Mouse (Mus musculus) hindbrain, embryonic 13.5 days (tissue): ENCODE data around the gene C1ql1. TPM values are rescaled to one million over a fixed set of nuclear protein-coding genes. Genes with fewer than 3 reads are reported as not detected.

Source experiments
- ATAC-seq: fragments of 200-750 bp; cut with Nextera tagmentation; 2 replicates; pipeline ENCODE4 v1.8.0; 2017; ENCODE audit warnings: moderate TSS enrichment; ENCODE audit not compliant: low FRiP score
- H3K27ac ChIP-seq: fragments of 300-500 bp; sonication (generic); 2 replicates; pipeline ENCODE4 v1.5.1; 2015; ENCODE audit warnings: inconsistent platforms, mild to moderate bottlenecking, moderate library complexity
- H3K27me3 ChIP-seq: fragments of 300-500 bp; sonication (generic); 2 replicates; pipeline ENCODE4 v1.6.1; 2015; ENCODE audit warnings: mild to moderate bottlenecking, inconsistent platforms
- H3K36me3 ChIP-seq: fragments of 300-500 bp; sonication (generic); 2 replicates; pipeline ENCODE4 v1.6.1; 2015; ENCODE audit warnings: mild to moderate bottlenecking, inconsistent platforms
- H3K4me1 ChIP-seq: fragments of 300-500 bp; sonication (generic); replicated peaks from 2 replicates; pipeline ENCODE4 v1.6.1; 2015; ENCODE audit warnings: inconsistent platforms
- H3K4me2 ChIP-seq: fragments of 300-500 bp; sonication (generic); 2 replicates; pipeline ENCODE4 v1.6.1; 2015; ENCODE audit warnings: inconsistent platforms, mild to moderate bottlenecking, moderate library complexity
- H3K4me3 ChIP-seq: fragments of 300-500 bp; sonication (generic); 2 replicates; pipeline ENCODE4 v1.5.1; 2015; ENCODE audit warnings: mild to moderate bottlenecking, inconsistent platforms
- H3K9ac ChIP-seq: fragments of 300-500 bp; sonication (generic); 2 replicates; pipeline ENCODE4 v1.6.1; 2015; ENCODE audit warnings: mild to moderate bottlenecking, inconsistent platforms
- H3K9me3 ChIP-seq: fragments of 300-500 bp; sonication (generic); 2 replicates; pipeline ENCODE4 v1.6.1; 2016; ENCODE audit warnings: inconsistent platforms
- WGBS: fragments of 180-500 bp; shearing (Covaris S2); methylation state at CpG from one replicate; pipeline ENCODE4 v1.1.7; 2015; 5-methylcytosine and 5-hydroxymethylcytosine counted together
- polyA plus RNA-seq: library from polyadenylated mRNA; unstranded; fragments of >200 nt; fragmentation: Nextera tagmentation; extraction: Ambion mirVana; gene quantifications from 2 replicates; pipeline ENCODE4 v1.2.1, GENCODE M21; 2015

C1ql1 gene
- polyA plus RNA-seq, 1 experiment from 2014 or later, result 5.7 TPM

DNA sequence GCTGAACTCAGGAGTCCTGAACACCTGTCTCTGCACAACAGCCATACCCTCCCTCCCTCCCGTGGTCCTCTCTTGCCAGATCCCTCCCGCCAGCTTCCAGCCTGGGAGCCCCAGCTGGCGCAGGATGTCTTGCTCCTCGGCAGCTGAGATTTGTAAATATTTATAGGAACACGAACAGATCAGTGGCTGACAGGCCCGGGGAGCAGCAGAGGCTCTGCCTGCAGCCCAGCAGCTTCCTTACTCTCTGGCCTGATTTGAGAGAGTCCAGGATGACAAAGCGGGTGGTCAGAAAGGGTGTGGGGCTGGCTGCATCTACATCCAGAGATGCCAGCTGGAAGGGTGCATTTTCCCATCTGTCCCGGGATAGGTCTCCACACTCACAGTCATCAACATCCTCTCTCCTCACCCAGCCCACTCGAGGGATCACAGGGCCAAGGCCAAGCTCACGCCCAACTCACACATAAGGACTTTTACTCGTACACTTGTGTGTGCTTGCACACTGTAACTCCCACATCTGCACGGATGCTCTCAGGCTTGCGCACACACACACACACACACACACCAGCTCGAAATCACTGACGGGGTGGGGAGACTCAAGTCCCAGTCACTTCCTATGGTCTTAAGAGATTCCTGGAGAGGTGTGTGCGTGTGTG, 10.6 kb upstream of the C1ql1 start:
- Histone ChIP-seq H3K27me3 (peaks cover 22% of the 10 kb centered on the region; the same call in 1 of the 2 replicates), H3K9me3 (no peaks in the 10 kb centered on the region), H3K9ac (peak overlapping the region; percentile 43; the same call in 1 of the 2 replicates), H3K4me1 (peaks cover 46% of the 10 kb centered on the region), H3K4me2 (no peak overlapping the region), H3K4me3 (no peak overlapping the region), H3K36me3 (no peaks in the 10 kb centered on the region), H3K27ac (peak overlapping the region; percentile 74)
- WGBS, result 44% methylated on average over 16 of the region's 16 CpGs
- ATAC-seq, result peak; percentile 19; the same call in 1 of the 2 replicates

DNA sequence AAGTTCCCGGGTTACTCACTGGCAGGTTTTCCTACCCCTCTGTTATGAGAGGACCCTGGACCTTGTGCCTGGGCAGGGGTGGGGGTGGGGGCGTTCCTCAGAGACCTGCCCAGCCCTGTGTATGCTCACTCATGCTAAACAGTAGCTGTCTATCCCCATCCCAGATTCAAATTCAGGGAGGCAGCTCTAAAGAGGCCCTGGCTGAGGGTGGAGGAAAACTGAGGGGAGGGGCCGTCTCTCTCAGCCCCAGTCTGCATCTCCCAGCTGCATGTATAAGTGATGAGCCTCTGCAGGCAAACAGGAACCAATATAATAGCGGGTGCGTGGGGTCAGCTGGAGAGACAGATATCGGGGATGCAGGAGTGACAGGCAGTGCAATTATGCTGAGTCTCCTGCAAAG, 6.4 kb upstream of the C1ql1 start:
- whole genome bisulfite sequencing, result 12% methylated on average over 6 of the region's 6 CpGs
- H3K9me3 ChIP-seq, result no peaks in the 10 kb centered on the region
- no peak overlapping the region for H3K9ac ChIP-seq
- peaks cover 50% of the 10 kb centered on the region for H3K4me1 ChIP-seq
- H3K36me3 ChIP-seq, result no peaks in the 10 kb centered on the region
- peak overlapping the region; percentile 6; the same call in 1 of the 2 replicates for H3K27ac ChIP-seq
- ATAC-seq, result peak; percentile 50; the same call in 1 of the 2 replicates
- no peak overlapping the region for H3K4me2 ChIP-seq
- peaks cover 54% of the 10 kb centered on the region for H3K27me3 ChIP-seq
- H3K4me3 ChIP-seq, result no peak overlapping the region

DNA sequence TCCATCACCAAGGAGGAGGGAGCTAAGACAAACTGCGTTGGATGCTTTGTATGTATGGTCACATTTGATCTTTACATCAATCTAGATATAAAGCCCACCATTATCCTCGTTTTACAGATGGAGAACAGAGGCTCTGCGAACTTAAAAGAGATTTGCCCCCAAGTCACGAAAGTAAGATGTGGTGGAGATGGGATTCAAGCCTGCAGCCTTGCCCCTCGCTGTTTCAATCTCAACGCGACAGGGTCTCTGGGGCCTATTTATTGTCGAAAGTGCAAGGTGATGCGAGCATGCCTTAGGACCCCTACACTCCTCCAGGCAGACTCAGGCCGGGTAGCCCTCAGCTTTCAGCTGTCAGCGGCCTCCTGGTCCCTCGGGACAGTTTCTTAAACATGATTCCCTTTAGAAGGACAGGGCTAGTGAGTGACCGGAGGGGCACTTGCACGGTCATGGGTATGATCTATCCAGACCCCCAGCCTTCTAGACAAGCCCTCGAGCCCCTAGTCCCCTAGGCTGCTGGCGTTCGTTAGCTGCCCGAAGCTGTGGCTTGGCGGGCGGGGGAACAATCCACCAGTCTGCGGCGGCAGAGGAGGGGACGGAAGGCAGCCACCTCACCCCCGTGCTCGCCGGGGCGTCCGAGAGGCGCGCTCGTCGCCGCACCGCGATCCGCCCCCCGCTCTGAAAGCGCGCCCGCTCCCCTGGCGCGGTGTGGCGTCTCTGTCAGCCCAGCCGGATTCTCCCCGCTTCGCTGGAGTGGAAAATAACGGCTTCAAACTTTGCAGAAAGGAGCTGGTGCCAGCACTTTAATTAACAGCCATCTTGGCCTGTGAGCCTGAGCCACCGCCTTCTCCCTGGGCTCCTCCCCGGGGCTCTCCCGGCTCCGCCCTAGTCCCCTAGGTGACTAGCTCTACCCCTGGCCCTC, 1.8 kb upstream of the C1ql1 start:
- peak overlapping the region; percentile 37 for H3K4me3 ChIP-seq
- peak overlapping the region; percentile 68 for H3K9ac ChIP-seq
- H3K27ac ChIP-seq, result peak overlapping the region; percentile 1; the same call in 1 of the 2 replicates
- H3K4me2 ChIP-seq, result peak overlapping the region; percentile 65
- no peaks in the 10 kb centered on the region for H3K36me3 ChIP-seq
- H3K4me1 ChIP-seq, result peaks cover 57% of the 10 kb centered on the region
- H3K9me3 ChIP-seq, result no peaks in the 10 kb centered on the region
- ATAC-seq, result no peak
- peaks cover 88% of the 10 kb centered on the region for H3K27me3 ChIP-seq
- WGBS, result under 1% methylated on average over 51 of the region's 51 CpGs

DNA sequence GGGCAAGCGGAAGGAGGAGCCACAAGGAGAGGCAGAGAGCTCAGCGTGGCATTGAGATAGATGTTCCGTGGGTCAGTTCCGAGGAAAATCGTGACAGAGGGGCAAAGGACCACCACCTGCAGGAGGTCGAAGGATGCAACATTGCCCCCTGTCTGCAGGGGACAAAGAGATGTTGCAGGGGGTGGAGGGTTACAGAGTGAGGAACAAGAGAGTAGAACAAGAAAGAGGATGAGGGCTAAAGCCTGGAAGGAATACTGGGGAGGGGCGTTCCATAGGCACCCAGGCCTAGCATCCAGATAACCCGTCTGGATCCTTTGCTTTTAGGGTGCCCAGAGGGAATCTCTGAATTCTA, 480 bp upstream of the C1ql1 start:
- Histone ChIP-seq H3K9ac (peak overlapping the region; percentile 64; the same call in 1 of the 2 replicates), H3K4me1 (peaks cover 47% of the 10 kb centered on the region), H3K27me3 (peaks cover 98% of the 10 kb centered on the region)

DNA sequence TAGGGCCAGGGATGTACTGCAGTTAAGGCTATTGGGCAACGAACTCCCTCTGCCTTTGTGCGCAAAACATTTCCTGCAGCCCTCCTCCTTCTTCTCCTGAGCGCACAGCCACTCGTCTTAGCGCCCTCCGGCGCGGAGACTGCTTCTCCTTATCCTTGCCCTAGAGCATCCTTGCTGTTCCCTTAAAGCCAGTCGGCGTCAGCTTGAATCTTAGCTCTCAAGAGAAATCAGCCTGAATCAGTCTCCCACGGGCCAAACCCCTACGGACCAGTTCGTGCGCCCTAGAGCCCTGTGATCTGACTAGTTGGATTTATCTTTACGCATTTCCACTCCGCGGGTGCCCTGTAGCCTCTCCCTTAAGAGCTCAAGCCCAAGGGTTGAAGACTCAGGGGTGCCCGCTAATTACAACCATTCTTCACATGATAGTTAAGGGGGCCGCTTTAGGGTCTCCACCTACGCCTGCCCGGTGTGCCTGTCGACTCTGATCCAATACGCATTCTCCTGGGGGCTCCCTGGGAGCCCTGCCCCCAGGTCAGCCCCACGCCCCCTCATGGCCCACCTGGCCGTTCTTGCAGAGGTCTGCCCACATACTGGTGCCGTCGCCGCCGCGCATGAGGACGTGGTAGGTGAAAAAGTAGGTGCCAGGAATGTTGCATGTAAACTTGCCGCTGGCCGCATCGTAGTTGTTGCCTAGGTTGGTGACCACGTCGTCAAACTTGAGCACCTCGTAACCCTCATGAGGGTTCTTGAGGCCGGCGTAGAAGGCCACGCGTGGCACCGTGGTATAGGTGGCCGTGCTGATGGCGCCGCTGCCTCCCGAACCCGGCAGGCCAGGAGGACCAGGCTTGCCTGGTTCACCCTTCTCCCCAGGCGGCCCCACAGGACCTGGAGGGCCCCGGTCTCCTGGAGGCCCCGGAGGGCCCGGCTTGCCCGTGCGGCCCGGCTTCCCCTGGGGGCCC, 903 bp downstream of the C1ql1 start:
- no peak overlapping the region for H3K27ac ChIP-seq
- WGBS, result 1% methylated on average over 54 of the region's 54 CpGs

More for the DNA sequence above, 480 bp upstream of the C1ql1 start:
- H3K4me3 ChIP-seq, result peak overlapping the region; percentile 44
- H3K36me3 ChIP-seq, result no peaks in the 10 kb centered on the region
- ATAC-seq, result no peak
- peak overlapping the region; percentile 61 for H3K4me2 ChIP-seq
- no peak overlapping the region for H3K27ac ChIP-seq
- H3K9me3 ChIP-seq, result no peaks in the 10 kb centered on the region
- WGBS, result 7% methylated on average over 8 of the region's 8 CpGs

DNA sequence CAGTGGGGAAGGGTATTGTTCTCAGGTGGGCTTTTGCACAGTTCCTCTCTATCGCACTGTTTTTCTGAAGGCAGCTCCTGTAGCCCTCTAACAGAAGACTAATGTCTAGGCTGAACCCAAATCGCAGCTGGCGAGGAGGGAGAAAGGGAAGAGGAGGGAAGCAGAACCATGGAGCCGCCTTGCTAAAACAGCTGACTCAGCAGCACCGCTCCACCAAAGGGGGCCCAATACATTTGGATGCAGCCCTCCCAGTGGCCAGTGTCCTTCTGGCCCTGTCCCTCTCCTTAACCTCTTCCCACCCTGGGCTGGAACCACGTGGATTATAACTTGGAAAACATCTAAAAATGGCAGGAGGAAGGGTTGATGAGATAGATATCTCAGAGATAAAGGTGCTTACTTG, 5.3 kb downstream of the C1ql1 start:
- H3K36me3 ChIP-seq, result no peaks in the 10 kb centered on the region
- H3K4me1 ChIP-seq, result peaks cover 64% of the 10 kb centered on the region
- no peaks in the 10 kb centered on the region for H3K9me3 ChIP-seq
- no peak overlapping the region for H3K27ac ChIP-seq
- WGBS, result 53% methylated on average over 6 of the region's 6 CpGs
- H3K9ac ChIP-seq, result peak overlapping the region; percentile 24; the same call in 1 of the 2 replicates
- H3K4me2 ChIP-seq, result no peak overlapping the region
- H3K4me3 ChIP-seq, result no peak overlapping the region
- no peak for ATAC-seq
- peaks cover 79% of the 10 kb centered on the region for H3K27me3 ChIP-seq

More for the DNA sequence above, 903 bp downstream of the C1ql1 start:
- no peak for ATAC-seq
- Histone ChIP-seq H3K9me3 (no peaks in the 10 kb centered on the region), H3K36me3 (no peaks in the 10 kb centered on the region), H3K4me3 (peak overlapping the region; percentile 44), H3K4me1 (peaks cover 56% of the 10 kb centered on the region), H3K27me3 (peaks cover 92% of the 10 kb centered on the region), H3K4me2 (peak overlapping the region; percentile 61), H3K9ac (peak overlapping the region; percentile 64)

DNA sequence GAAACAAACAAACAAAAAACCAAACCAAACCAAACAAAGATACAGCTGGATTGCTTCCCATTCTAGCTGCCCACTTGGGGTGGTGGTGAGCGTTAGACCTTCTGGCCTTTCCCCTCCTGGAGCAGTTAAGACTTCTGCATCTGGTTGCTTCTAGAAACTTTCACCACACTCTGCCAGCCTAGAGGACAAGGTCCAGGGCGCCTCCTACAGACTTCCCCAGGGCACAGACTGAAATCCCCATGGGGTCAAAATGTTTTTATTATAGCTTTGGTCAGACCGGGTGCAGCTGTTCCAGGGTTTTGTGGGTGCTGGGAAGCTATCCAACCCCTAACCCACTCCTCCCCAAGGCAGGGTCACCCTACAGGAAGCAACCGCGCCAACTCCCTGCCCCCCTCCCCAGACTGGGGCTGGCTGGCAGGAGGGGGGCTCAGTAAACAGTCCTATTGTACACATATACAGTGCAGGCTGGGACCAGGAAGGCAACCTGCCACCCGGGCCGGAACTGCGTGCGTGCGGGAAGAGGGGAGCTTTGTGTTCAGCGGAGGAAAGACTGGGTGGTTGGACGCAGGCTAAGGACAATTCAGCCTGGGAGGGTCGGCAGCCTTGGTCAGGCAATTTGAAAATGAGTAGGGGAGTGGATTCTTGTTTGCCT, 7.3 kb downstream of the C1ql1 start:
- Histone ChIP-seq H3K9ac (no peak overlapping the region), H3K9me3 (no peaks in the 10 kb centered on the region), H3K4me1 (peaks cover 50% of the 10 kb centered on the region), H3K27ac (no peak overlapping the region; the same call in 1 of the 2 replicates), H3K27me3 (peaks cover 69% of the 10 kb centered on the region), H3K36me3 (no peaks in the 10 kb centered on the region), H3K4me2 (peak overlapping the region; percentile 10; the same call in 1 of the 2 replicates), H3K4me3 (no peak overlapping the region)
- WGBS, result 38% methylated on average over 13 of the region's 13 CpGs
- no peak for ATAC-seq

DNA sequence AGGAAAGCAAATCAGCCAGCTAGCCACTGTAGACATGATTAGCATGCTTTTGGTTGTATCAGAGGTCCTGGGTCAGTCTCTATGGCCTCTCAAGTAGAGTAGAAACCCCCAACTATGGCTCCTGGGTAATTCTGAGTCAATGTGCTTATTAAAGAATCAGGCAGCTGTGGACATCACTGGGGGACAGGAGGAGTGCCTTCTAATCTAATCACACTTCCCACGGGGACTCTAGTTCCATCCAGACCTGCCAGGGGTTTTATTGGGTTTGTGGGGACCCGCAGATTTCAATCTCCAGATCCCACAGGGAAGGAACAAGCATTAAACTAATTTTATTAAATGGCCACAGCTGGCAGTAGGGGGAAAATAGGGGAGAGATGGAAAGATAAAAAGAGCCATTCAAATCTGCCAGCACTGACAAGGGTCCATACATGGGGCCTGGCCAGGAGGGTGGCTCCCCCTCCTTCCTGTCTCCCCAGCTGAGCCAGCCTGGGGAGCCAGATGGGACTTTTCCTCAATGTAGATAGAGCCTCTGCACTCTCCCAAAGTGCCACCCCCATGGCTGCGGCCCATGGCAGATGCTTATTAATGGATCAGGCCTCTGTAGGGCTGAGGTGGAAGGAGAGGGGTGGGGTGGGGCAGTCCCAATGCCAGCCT, 8.8 kb downstream of the C1ql1 start:
- 38% methylated on average over 3 of the region's 3 CpGs for WGBS
- no peaks in the 10 kb centered on the region for H3K36me3 ChIP-seq
- H3K27ac ChIP-seq, result no peak overlapping the region
- ATAC-seq, result peak; percentile 71
- H3K9ac ChIP-seq, result no peak overlapping the region
- H3K4me2 ChIP-seq, result no peak overlapping the region
- H3K27me3 ChIP-seq, result peaks cover 63% of the 10 kb centered on the region
- H3K4me3 ChIP-seq, result no peak overlapping the region
- peaks cover 50% of the 10 kb centered on the region for H3K4me1 ChIP-seq
- no peaks in the 10 kb centered on the region for H3K9me3 ChIP-seq

DNA sequence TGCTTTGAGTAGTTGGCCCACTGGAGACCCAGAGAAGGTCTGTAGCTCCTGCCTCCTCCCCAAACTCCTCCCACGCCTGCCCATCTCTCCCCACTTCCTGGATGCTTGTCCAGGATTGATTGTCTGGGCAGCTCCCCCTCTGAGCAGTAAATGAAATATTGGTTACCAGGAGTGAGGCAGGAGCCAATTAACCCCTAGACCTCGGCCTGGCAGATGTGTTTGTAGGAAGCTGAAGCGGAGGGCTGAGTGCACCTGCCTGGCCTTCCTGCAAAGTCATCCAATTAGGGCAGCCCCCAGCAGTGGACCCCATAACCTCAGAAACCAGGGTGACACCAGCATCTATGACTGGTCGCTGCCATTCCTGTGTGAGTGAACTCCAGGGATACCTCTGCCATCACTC, 10.2 kb downstream of the C1ql1 start:
- no peak overlapping the region for H3K4me3 ChIP-seq
- no peak for ATAC-seq
- peaks cover 46% of the 10 kb centered on the region for H3K4me1 ChIP-seq
- no peaks in the 10 kb centered on the region for H3K36me3 ChIP-seq
- H3K9ac ChIP-seq, result peak overlapping the region; percentile 35; the same call in 1 of the 2 replicates
- H3K4me2 ChIP-seq, result no peak overlapping the region
- no peaks in the 10 kb centered on the region for H3K9me3 ChIP-seq
- H3K27ac ChIP-seq, result no peak overlapping the region; the same call in 1 of the 2 replicates
- peaks cover 60% of the 10 kb centered on the region for H3K27me3 ChIP-seq
- WGBS, result 32% methylated on average over 4 of the region's 4 CpGs

DNA sequence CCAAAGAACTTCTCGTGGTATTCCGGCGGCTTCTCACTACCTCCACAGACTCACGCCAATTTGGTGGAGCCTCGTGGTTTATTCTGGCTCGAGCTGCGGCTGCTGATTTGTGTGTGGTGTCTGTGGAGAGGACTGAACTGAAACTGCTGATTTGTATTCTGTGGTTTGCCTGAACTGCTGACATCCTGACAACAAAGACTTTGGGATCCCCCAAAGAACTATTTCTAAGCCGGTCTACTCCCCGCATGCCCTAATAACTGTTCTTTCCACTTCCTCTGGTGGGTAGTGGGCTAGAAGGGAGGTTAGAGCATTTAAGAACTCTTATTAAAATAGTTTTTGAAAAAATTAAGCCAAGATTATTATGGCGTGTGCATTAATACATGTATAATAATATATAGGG, 15.8 kb downstream of the C1ql1 start:
- H3K27me3 ChIP-seq, result peaks cover 32% of the 10 kb centered on the region
- ATAC-seq, result no peak
- no peak overlapping the region for H3K9ac ChIP-seq
- H3K4me1 ChIP-seq, result no peaks in the 10 kb centered on the region
- H3K27ac ChIP-seq, result no peak overlapping the region
- H3K4me2 ChIP-seq, result no peak overlapping the region
- H3K4me3 ChIP-seq, result no peak overlapping the region
- 94% methylated on average over 10 of the region's 10 CpGs for WGBS
- no peaks in the 10 kb centered on the region for H3K36me3 ChIP-seq
- H3K9me3 ChIP-seq, result no peaks in the 10 kb centered on the region

DNA sequence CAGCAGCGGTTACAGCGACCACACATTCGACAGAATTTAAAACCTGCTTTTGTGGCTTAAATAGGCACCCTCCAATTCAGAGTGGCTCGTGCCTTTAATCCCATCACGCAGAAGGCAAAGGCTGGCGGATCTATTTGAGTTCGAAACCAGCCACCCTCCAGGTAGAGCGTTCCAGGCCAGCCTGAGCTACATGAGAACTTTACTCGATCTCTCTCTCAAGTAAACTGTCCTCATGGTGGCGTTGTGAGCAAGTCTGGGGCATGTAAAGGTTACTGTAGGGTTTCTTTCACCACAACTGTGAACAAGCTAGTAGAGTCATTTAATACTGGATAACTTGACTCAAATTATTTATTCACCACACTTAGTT, 21.2 kb downstream of the C1ql1 start:
- Histone ChIP-seq H3K9me3 (no peaks in the 10 kb centered on the region), H3K4me3 (peak overlapping the region; percentile 60), H3K4me1 (peaks cover 25% of the 10 kb centered on the region), H3K36me3 (no peaks in the 10 kb centered on the region), H3K27ac (peak overlapping the region; percentile 76), H3K4me2 (peak overlapping the region; percentile 81), H3K9ac (peak overlapping the region; percentile 49; the same call in 1 of the 2 replicates), H3K27me3 (peaks cover 6% of the 10 kb centered on the region)
- peak; percentile 32; the same call in 1 of the 2 replicates for ATAC-seq
- WGBS, result 3% methylated on average over 10 of the region's 10 CpGs
